Mouse (Mus musculus) spleen, postnatal 10 days (tissue): Measurements from ENCODE around the gene Gpx1.

Experiments used
- DNase-seq, 2 experiments: peaks; one replicate each; pipeline ENCODE4 v3.0.0; 2021 to 2022; ENCODE audit warnings: low spot score in 2 of 2

Gpx1 gene

GRCm38 (mm10) chr9:108339886-108340257 is 1.2 kb downstream of the Gpx1 start:
- DNase-seq: peak in 1 of 2 experiments; percentile 66

- DNase-seq: peak; percentile 65 to 68
Observed at GRCm38 (mm10) chr9:108340258-108341138, 1.8 kb downstream of the Gpx1 start.

GRCm38 (mm10) chr9:108341139-108341475 is 2.4 kb downstream of the Gpx1 start:
- DNase-seq: peak in 1 of 2 experiments; percentile 50

- peak; percentile 43 to 58 for DNase-seq
Observed at GRCm38 (mm10) chr9:108341801-108342200, 3.1 kb downstream of the Gpx1 start.

- peak; percentile 32 to 54 for DNase-seq
Observed at GRCm38 (mm10) chr9:108342301-108342831, 3.7 kb downstream of the Gpx1 start.

GRCm38 (mm10) chr9:108343331-108343730 is 4.6 kb downstream of the Gpx1 start:
- DNase-seq: peak; percentile 42 to 53

- DNase-seq: peak in 1 of 2 experiments; percentile 30
Observed at GRCm38 (mm10) chr9:108343835-108344234, 5.1 kb downstream of the Gpx1 start.

- peak in 1 of 2 experiments; percentile 24 for DNase-seq
Observed at GRCm38 (mm10) chr9:108344471-108344870, 5.8 kb downstream of the Gpx1 start.

GRCm38 (mm10) chr9:108347024-108347423 is 8.3 kb downstream of the Gpx1 start:
- DNase-seq: no peak

- DNase-seq: peak; percentile 86 to 94
Observed at GRCm38 (mm10) chr9:108347540-108348289, 9.0 kb downstream of the Gpx1 start, which contains the start of gene Usp4. Gene Usp4 (plus strand): TSS chr9:108347853.

- DNase-seq: no peak
Observed at GRCm38 (mm10) chr9:108348290-108348680, 9.6 kb downstream of the Gpx1 start.

- no peak for DNase-seq
Observed at GRCm38 (mm10) chr9:108349727-108350126, 11.0 kb downstream of the Gpx1 start.

- DNase-seq: no peak
Observed at GRCm38 (mm10) chr9:108378234-108378633, 39.5 kb downstream of the Gpx1 start.

- DNase-seq: no peak
Observed at GRCm38 (mm10) chr9:108378736-108379135, 40.0 kb downstream of the Gpx1 start.

- DNase-seq: no peak
Observed at GRCm38 (mm10) chr9:108379294-108379693, 40.6 kb downstream of the Gpx1 start.

GRCm38 (mm10) chr9:108381382-108381781 is 42.7 kb downstream of the Gpx1 start:
- no peak for DNase-seq

GRCm38 (mm10) chr9:108385006-108385405 is 46.3 kb downstream of the Gpx1 start:
- no peak for DNase-seq

- DNase-seq: no peak
Observed at GRCm38 (mm10) chr9:108386816-108387215, 48.1 kb downstream of the Gpx1 start.

GRCm38 (mm10) chr9:108388601-108389000 is 49.9 kb downstream of the Gpx1 start:
- DNase-seq: no peak

- DNase-seq: no peak
Observed at GRCm38 (mm10) chr9:108389220-108389619, 50.5 kb downstream of the Gpx1 start.
